Mouse (Mus musculus): ENCODE measurements at regions not wholly inside any gene's neighbourhood (a gene's known extent, or its start where the extent isn't known, plus 50 kb on each side); places are given as distances from the start of the nearest gene placed in this dataset.
"Not testable (repeated sequence)": the region's sequence is repeated elsewhere in the genome, so short reads cannot be mapped to it uniquely, and the experiment has no call there.

DNA sequence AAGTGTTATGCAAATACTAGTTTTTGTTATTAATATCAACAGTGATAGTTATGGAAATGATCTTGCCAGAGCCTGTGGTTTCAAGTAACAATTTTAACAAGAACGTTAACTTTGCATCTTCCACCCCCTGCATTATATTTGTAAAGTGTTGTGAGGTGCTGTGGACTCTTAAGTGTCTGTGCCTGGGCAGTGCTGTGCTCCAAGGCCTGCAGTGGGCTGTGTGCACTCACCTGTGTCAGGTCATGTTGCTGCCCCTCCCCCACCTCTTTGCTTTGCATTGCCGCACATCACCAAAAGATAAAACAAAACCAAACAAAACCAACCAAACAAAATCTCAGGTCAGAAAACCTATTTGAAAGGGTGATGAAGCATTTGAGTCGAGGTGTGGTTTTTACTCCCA lies 297.7 kb downstream of the Sec16b start:
- Histone ChIP-seq H3K27me3 (ENCODE audit: control insufficient read depth, insufficient read depth, low read length, poor library complexity, severe bottlenecking) (no peaks in the 10 kb centered on the region), H3K36me3 (ENCODE audit: control insufficient read depth, insufficient read depth, low read length, poor library complexity, severe bottlenecking) (no peaks in the 10 kb centered on the region)
- DNase-seq (ENCODE audit: low read depth, low spot score) = no peak

- no peak for DNase-seq (ENCODE audit: low read depth, low spot score)
- H3K36me3 ChIP-seq (ENCODE audit: control insufficient read depth, insufficient read depth, low read length, poor library complexity, severe bottlenecking) = no peaks in the 10 kb centered on the region
- H3K27me3 ChIP-seq (ENCODE audit: control insufficient read depth, insufficient read depth, low read length, poor library complexity, severe bottlenecking) = no peaks in the 10 kb centered on the region
These were observed 299.8 kb downstream of the Sec16b start for GRCm38 (mm10) chr1:157806296-157806695.

- Histone ChIP-seq H3K36me3 (ENCODE audit: control insufficient read depth, insufficient read depth, low read length, poor library complexity, severe bottlenecking) (no peaks in the 10 kb centered on the region), H3K27me3 (ENCODE audit: control insufficient read depth, insufficient read depth, low read length, poor library complexity, severe bottlenecking) (no peaks in the 10 kb centered on the region)
- DNase-seq (ENCODE audit: low read depth, low spot score) = no peak
These were observed 303.3 kb downstream of the Sec16b start for GRCm38 (mm10) chr1:157809674-157810471.

DNA sequence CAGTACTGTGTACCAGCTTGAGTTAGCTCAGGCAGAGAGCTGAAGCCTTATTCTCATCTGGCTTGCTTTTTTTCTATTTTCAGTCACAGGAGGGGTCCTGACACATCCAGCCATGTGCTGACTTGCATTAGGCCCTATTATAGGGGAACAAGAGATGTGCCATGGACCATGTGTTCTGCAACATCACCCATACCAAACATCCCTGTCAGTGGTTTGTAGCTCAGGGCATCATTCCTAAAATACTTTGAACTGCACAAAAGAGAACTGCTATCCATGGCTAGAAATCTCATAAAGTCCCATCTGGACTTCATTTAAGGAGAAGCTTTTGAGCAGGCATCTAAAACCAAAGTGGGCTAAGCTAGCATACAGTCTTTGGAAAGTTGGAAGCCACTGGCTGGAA lies 304.1 kb downstream of the Sec16b start:
- DNase-seq (ENCODE audit: low read depth, low spot score) = no peak
- no peaks in the 10 kb centered on the region for H3K27me3 ChIP-seq (ENCODE audit: control insufficient read depth, insufficient read depth, low read length, poor library complexity, severe bottlenecking)
- no peaks in the 10 kb centered on the region for H3K36me3 ChIP-seq (ENCODE audit: control insufficient read depth, insufficient read depth, low read length, poor library complexity, severe bottlenecking)

GRCm38 (mm10) chr1:157827966-157828365 lies 321.4 kb downstream of the Sec16b start:
- H3K36me3 ChIP-seq (ENCODE audit: control insufficient read depth, insufficient read depth, low read length, poor library complexity, severe bottlenecking) = no peaks in the 10 kb centered on the region
- H3K27me3 ChIP-seq (ENCODE audit: control insufficient read depth, insufficient read depth, low read length, poor library complexity, severe bottlenecking) = no peaks in the 10 kb centered on the region
- no peak for DNase-seq (ENCODE audit: low read depth, low spot score)

- no peaks in the 10 kb centered on the region for H3K27me3 ChIP-seq (ENCODE audit: control insufficient read depth, insufficient read depth, low read length, poor library complexity, severe bottlenecking)
- no peaks in the 10 kb centered on the region for H3K36me3 ChIP-seq (ENCODE audit: control insufficient read depth, insufficient read depth, low read length, poor library complexity, severe bottlenecking)
- no peak for DNase-seq (ENCODE audit: low read depth, low spot score)
These were observed 325.0 kb downstream of the Sec16b start for GRCm38 (mm10) chr1:157831511-157831910.

DNA sequence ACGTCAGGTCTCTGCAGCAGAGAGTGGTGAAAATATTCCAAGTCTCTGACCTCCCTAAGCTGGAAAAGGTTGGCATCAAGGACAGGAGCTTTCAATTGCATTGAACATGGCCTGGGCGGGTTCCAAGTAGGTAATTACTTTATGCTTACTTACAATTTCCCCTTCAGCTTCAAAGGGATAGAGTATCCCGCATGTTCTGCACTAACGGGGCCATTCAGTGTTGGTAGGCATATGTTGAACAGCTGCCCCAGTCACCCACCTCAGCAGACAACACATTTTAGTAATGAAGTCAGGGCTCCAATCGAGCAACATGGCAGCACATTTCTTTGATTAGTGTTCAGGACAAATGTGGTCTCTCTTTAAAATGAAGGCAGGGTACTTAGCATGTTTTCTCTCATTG lies 366.2 kb downstream of the Sec16b start:
- no peak for DNase-seq (ENCODE audit: low read depth, low spot score)
- H3K36me3 ChIP-seq (ENCODE audit: control insufficient read depth, insufficient read depth, low read length, poor library complexity, severe bottlenecking) = no peaks in the 10 kb centered on the region
- H3K27me3 ChIP-seq (ENCODE audit: control insufficient read depth, insufficient read depth, low read length, poor library complexity, severe bottlenecking) = no peaks in the 10 kb centered on the region

DNA sequence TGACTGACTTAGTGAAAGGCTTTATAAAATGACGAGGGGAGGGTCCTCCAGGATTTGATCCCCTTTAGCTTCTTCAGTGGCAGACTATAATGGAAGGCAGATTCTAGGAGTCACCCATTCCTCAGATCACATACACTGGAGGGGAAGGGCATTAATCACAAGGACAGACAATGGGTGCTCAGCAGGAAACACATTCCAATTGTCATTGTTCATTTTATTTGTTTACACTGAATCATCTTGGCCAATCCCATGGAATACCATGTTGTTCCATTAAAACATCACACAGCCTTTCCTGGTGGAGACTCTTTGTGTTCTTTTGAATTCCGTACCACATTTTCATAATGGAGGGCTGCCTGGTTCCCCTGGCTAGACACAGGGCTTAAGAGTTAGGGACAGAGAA lies 368.5 kb downstream of the Sec16b start:
- no peaks in the 10 kb centered on the region for H3K36me3 ChIP-seq (ENCODE audit: control insufficient read depth, insufficient read depth, low read length, poor library complexity, severe bottlenecking)
- no peaks in the 10 kb centered on the region for H3K27me3 ChIP-seq (ENCODE audit: control insufficient read depth, insufficient read depth, low read length, poor library complexity, severe bottlenecking)
- DNase-seq (ENCODE audit: low read depth, low spot score) = no peak

- not testable (repeated sequence) for H3K36me3 ChIP-seq (ENCODE audit: control insufficient read depth, insufficient read depth, low read length, poor library complexity, severe bottlenecking); DNase-seq (ENCODE audit: low read depth, low spot score); H3K27me3 ChIP-seq (ENCODE audit: control insufficient read depth, insufficient read depth, low read length, poor library complexity, severe bottlenecking)
These were observed 370.6 kb downstream of the Sec16b start for GRCm38 (mm10) chr1:157877117-157877516.

- no peaks in the 10 kb centered on the region for H3K36me3 ChIP-seq (ENCODE audit: control insufficient read depth, insufficient read depth, low read length, poor library complexity, severe bottlenecking)
- H3K27me3 ChIP-seq (ENCODE audit: control insufficient read depth, insufficient read depth, low read length, poor library complexity, severe bottlenecking) = no peaks in the 10 kb centered on the region
- no peak for DNase-seq (ENCODE audit: low read depth, low spot score)
These were observed 380.6 kb downstream of the Sec16b start for GRCm38 (mm10) chr1:157887146-157887545.

- no peaks in the 10 kb centered on the region for H3K27me3 ChIP-seq (ENCODE audit: control insufficient read depth, insufficient read depth, low read length, poor library complexity, severe bottlenecking)
- H3K36me3 ChIP-seq (ENCODE audit: control insufficient read depth, insufficient read depth, low read length, poor library complexity, severe bottlenecking) = no peaks in the 10 kb centered on the region
- DNase-seq (ENCODE audit: low read depth, low spot score) = no peak
These were observed 382.0 kb downstream of the Sec16b start for GRCm38 (mm10) chr1:157888573-157888972.

GRCm38 (mm10) chr1:157906168-157906567 lies 399.6 kb downstream of the Sec16b start:
- DNase-seq (ENCODE audit: low read depth, low spot score) = no peak
- Histone ChIP-seq H3K36me3 (ENCODE audit: control insufficient read depth, insufficient read depth, low read length, poor library complexity, severe bottlenecking) (no peaks in the 10 kb centered on the region), H3K27me3 (ENCODE audit: control insufficient read depth, insufficient read depth, low read length, poor library complexity, severe bottlenecking) (no peaks in the 10 kb centered on the region)

GRCm38 (mm10) chr1:157937800-157938348 lies 418.3 kb downstream of the Brinp2 start:
- no peak for DNase-seq (ENCODE audit: low read depth, low spot score)
- Histone ChIP-seq H3K27me3 (ENCODE audit: control insufficient read depth, insufficient read depth, low read length, poor library complexity, severe bottlenecking) (no peaks in the 10 kb centered on the region), H3K36me3 (ENCODE audit: control insufficient read depth, insufficient read depth, low read length, poor library complexity, severe bottlenecking) (no peaks in the 10 kb centered on the region)

GRCm38 (mm10) chr1:157939516-157939915 lies 416.6 kb downstream of the Brinp2 start:
- no peaks in the 10 kb centered on the region for H3K27me3 ChIP-seq (ENCODE audit: control insufficient read depth, insufficient read depth, low read length, poor library complexity, severe bottlenecking)
- no peak for DNase-seq (ENCODE audit: low read depth, low spot score)
- no peaks in the 10 kb centered on the region for H3K36me3 ChIP-seq (ENCODE audit: control insufficient read depth, insufficient read depth, low read length, poor library complexity, severe bottlenecking)

GRCm38 (mm10) chr1:157940331-157940758 lies 415.8 kb downstream of the Brinp2 start:
- no peak for DNase-seq (ENCODE audit: low read depth, low spot score)
- Histone ChIP-seq H3K27me3 (ENCODE audit: control insufficient read depth, insufficient read depth, low read length, poor library complexity, severe bottlenecking) (no peaks in the 10 kb centered on the region), H3K36me3 (ENCODE audit: control insufficient read depth, insufficient read depth, low read length, poor library complexity, severe bottlenecking) (no peaks in the 10 kb centered on the region)

DNA sequence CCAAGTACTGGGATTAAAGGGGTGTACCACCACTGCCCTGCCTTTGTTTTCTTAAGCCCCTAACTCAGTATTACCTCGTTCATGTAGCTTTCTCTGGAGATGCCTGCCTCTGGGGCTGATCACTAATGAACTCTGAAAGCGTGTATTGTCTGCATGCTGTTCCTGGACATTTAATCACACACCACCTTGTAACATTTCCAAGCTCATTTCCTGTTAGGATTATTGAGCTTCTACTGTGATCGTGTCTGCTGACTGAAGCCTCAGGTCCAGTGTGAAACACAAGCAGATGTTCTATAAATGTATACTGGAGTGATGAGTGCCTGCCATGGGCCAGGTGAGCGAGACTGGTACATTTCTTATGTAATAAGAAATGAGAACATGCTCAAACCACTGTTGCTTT lies 398.6 kb downstream of the Brinp2 start:
- H3K36me3 ChIP-seq (ENCODE audit: control insufficient read depth, insufficient read depth, low read length, poor library complexity, severe bottlenecking) = no peaks in the 10 kb centered on the region
- no peak for DNase-seq (ENCODE audit: low read depth, low spot score)
- H3K27me3 ChIP-seq (ENCODE audit: control insufficient read depth, insufficient read depth, low read length, poor library complexity, severe bottlenecking) = no peaks in the 10 kb centered on the region

All from splenic B cell, adult 2 months (primary cell).